ENCODE assay signal across 9 mouse cellular contexts in genomic region chr3:35972985-35973384, GRCm38 (mm10). TPM values are rescaled to one million over a fixed set of nuclear protein-coding genes. Genes with fewer than 3 reads are reported as not detected.
DNase-seq lines count a peak whose midpoint lies in the region; ATAC-seq and TF ChIP-seq lines count a peak whose summit lies in the region.
"Had no signal": no experiment of that assay in that cellular context is flagged by ENCODE, and none has a peak within 500 bp of the region (broad histone marks: within the 10 kb centered on the region; RNA-seq: fewer than 3 reads in every experiment).

No protein-coding gene starts in this region.

- ATAC-seq in kidney, postnatal 0 days (replicated peaks; ENCODE audit: low FRiP score, low read depth) = 0 out of 2 replicates have a peak, but pooled peaks have one; percentile 46
- ATAC-seq in kidney, embryonic 16.5 days (ENCODE audit: low FRiP score, low TSS enrichment) = no peak
- peak; percentile 89 for ATAC-seq in common myeloid progenitor, adult 5-6 weeks (replicated peaks; ENCODE audit: low read depth, poor library complexity, severe bottlenecking)

- H3K36me3 ChIP-seq in kidney, postnatal 0 days (ENCODE audit: insufficient read depth, low read length) = peaks cover 11% of the 10 kb centered on the region
- H3K36me3 ChIP-seq in kidney, embryonic 16.5 days (ENCODE audit: insufficient read depth, low read length) = peaks cover 32% of the 10 kb centered on the region

- H3K9me3 ChIP-seq in kidney, postnatal 0 days (replicated peaks; ENCODE audit: low read length) = no peaks in the 10 kb centered on the region
- no peaks in the 10 kb centered on the region for H3K9me3 ChIP-seq in kidney, embryonic 16.5 days (ENCODE audit: low read length)
- H3K9me3 ChIP-seq: embryonic facial prominence, embryonic 15.5 days had no signal

- no peak overlapping the region for H3K27ac ChIP-seq in kidney, postnatal 0 days
- H3K27ac ChIP-seq in kidney, embryonic 16.5 days (ENCODE audit: low read length) = no peak overlapping the region
- H3K27ac ChIP-seq: embryonic facial prominence, embryonic 15.5 days had no signal

- DNase-seq in kidney, postnatal 0 days (ENCODE audit: low spot score) = peak; percentile 55
- peak; percentile 66 for DNase-seq in 3T3-L1 (ENCODE audit: low read depth, low spot score)
- DNase-seq in CD4-positive, CD25-positive, alpha-beta regulatory T cell, adult 2 months (ENCODE audit: low read depth, low spot score) = peak; percentile 56
- DNase-seq in lung, postnatal 14 days = peak; percentile 27
- DNase-seq in urinary bladder, postnatal 10 days (ENCODE audit: low spot score) = no peak
- DNase-seq in gastrocnemius, postnatal 10 days = no peak

- peak; percentile 75 for TF ChIP-seq CTCF in kidney, postnatal 0 days (IDR thresholded peaks at IDR 0.05; ENCODE audit: low read depth)

- WGBS in kidney, postnatal 0 days = 77% methylated on average over 4 of the region's 4 CpGs
- 83% methylated on average over 4 of the region's 4 CpGs for WGBS in kidney, embryonic 16.5 days

- H3K9ac ChIP-seq in kidney, postnatal 0 days (ENCODE audit: low read depth, low read length) = no peak overlapping the region
- no peak overlapping the region for H3K9ac ChIP-seq in kidney, embryonic 16.5 days (replicated peaks; ENCODE audit: low read length)
- H3K9ac ChIP-seq: embryonic facial prominence, embryonic 15.5 days had no signal

- no peaks in the 10 kb centered on the region for H3K4me1 ChIP-seq in kidney, postnatal 0 days (replicated peaks; ENCODE audit: insufficient read depth, low read length)
- no peaks in the 10 kb centered on the region for H3K4me1 ChIP-seq in kidney, embryonic 16.5 days (ENCODE audit: insufficient read depth, low read length)
- H3K4me1 ChIP-seq: embryonic facial prominence, embryonic 15.5 days had no signal

- H3K27me3 ChIP-seq in kidney, postnatal 0 days (ENCODE audit: insufficient read depth, low read length) = no peaks in the 10 kb centered on the region
- H3K27me3 ChIP-seq in kidney, embryonic 16.5 days (ENCODE audit: insufficient read depth, low read length) = no peaks in the 10 kb centered on the region
- H3K27me3 ChIP-seq: embryonic facial prominence, embryonic 15.5 days had no signal

- H3K4me3 ChIP-seq in kidney, postnatal 0 days (replicated peaks; ENCODE audit: low read depth, low read length) = no peak overlapping the region
- H3K4me3 ChIP-seq in kidney, embryonic 16.5 days (ENCODE audit: low read length) = no peak overlapping the region
- H3K4me3 ChIP-seq: embryonic facial prominence, embryonic 15.5 days had no signal

- H3K4me2 ChIP-seq in kidney, postnatal 0 days (ENCODE audit: low read length) = no peak overlapping the region
- H3K4me2 ChIP-seq in kidney, embryonic 16.5 days (replicated peaks; ENCODE audit: low read depth, low read length) = no peak overlapping the region
- H3K4me2 ChIP-seq: embryonic facial prominence, embryonic 15.5 days had no signal

RNA-seq across cellular contexts. Expression of gene Mccc1, which starts 27.5 kb away (rescaled TPM):
- 101 and 108 TPM in 2 replicates for polyA plus RNA-seq in kidney, postnatal 0 days (2015; fragmentation: Nextera tagmentation; extraction: Ambion mirVana)
- 73.7 and 74.8 TPM in 2 replicates for polyA plus RNA-seq in kidney, embryonic 16.5 days (2015; fragmentation: Nextera tagmentation; extraction: Ambion mirVana)
- total RNA-seq in common myeloid progenitor, adult 5-6 weeks (2017) = 13.0 and 19.3 TPM in 2 replicates
- total RNA-seq in gastrocnemius, postnatal 10 days (2021) = 10 to 100 TPM; 22.3 to 26.1 TPM

RNA-seq across cellular contexts. Expression of gene Dcun1d1, which starts 35.7 kb away (rescaled TPM):
- polyA plus RNA-seq in kidney, postnatal 0 days (2015; fragmentation: Nextera tagmentation; extraction: Ambion mirVana) = 94.9 and 102 TPM in 2 replicates
- 90.3 and 90.9 TPM in 2 replicates for polyA plus RNA-seq in kidney, embryonic 16.5 days (2015; fragmentation: Nextera tagmentation; extraction: Ambion mirVana)
- 226 and 326 TPM in 2 replicates for total RNA-seq in common myeloid progenitor, adult 5-6 weeks (2017)
- total RNA-seq in gastrocnemius, postnatal 10 days (2021) = 10 to 100 TPM; 75.4 to 78.0 TPM

Comparison
In these comparisons a context has a peak if more than half of its experiments do, and no peak if none do; other contexts are left out.
1. DNase-seq: peak in kidney, postnatal 0 days (single experiment), 3T3-L1 (single experiment), CD4-positive, CD25-positive, alpha-beta regulatory T cell, adult 2 months (single experiment) and lung, postnatal 14 days (single experiment); none in urinary bladder, postnatal 10 days (single experiment) and gastrocnemius, postnatal 10 days (single experiment).